Comparison of ENCODE assay signal across 11 mouse cellular contexts in the genomic region with DNA sequence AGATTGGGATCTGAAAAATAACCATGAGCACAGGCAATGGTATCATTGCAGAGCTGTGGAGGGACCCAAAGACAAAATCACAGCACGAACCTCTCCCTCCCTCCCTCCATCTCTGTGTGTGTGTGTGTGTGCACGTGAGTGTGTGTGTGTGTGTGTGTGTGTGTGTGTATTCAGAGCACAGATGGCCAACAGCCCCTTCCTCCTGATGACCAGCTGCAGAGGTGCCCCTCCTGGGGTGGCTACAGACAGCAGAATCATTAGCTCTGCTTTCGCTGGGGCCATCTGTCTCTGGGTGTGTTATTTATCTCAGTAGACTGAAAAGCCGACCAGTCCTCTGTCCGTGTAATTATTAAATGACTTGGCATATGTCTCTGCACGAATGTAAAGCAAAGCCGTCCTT.
A peak's percentile ranks its signal among the peaks of the same experiment; 100 is the strongest.
DNase-seq lines count a peak whose midpoint lies in the region; ATAC-seq and TF ChIP-seq lines count a peak whose summit lies in the region.
"Had no signal": no experiment of that assay in that cellular context is flagged by ENCODE, and none has a peak within 500 bp of the region (broad histone marks: within the 10 kb centered on the region; RNA-seq: fewer than 3 reads in every experiment).

No protein-coding gene starts in this region.

- no peaks in the 10 kb centered on the region for H3K27me3 ChIP-seq in forebrain, embryonic 11.5 days (ENCODE audit: control insufficient read depth, insufficient read depth, low read length)
- no peaks in the 10 kb centered on the region for H3K27me3 ChIP-seq in forebrain, embryonic 10.5 days (ENCODE audit: poor library complexity, severe bottlenecking)
- no peaks in the 10 kb centered on the region for H3K27me3 ChIP-seq in forebrain, embryonic 14.5 days (replicated peaks; ENCODE audit: control insufficient read depth, insufficient read depth, low read length)
- no peaks in the 10 kb centered on the region for H3K27me3 ChIP-seq in midbrain, embryonic 11.5 days (ENCODE audit: control insufficient read depth, insufficient read depth, low read length)
- H3K27me3 ChIP-seq in thymus, adult 2 months (ENCODE audit: control insufficient read depth, insufficient read depth, low read length): no peaks in the 10 kb centered on the region
- no peaks in the 10 kb centered on the region for H3K27me3 ChIP-seq in lung, postnatal 0 days (replicated peaks; ENCODE audit: insufficient read depth, low read length)

- H3K4me2 ChIP-seq in forebrain, embryonic 11.5 days (ENCODE audit: low read depth, low read length, severe bottlenecking): no peak overlapping the region
- no peak overlapping the region for H3K4me2 ChIP-seq in forebrain, embryonic 14.5 days (ENCODE audit: low read length)
- no peak overlapping the region for H3K4me2 ChIP-seq in midbrain, embryonic 11.5 days
- no peak overlapping the region for H3K4me2 ChIP-seq in lung, postnatal 0 days (replicated peaks; ENCODE audit: low read depth, low read length)

- H3K4me1 ChIP-seq in forebrain, embryonic 11.5 days (replicated peaks; ENCODE audit: control insufficient read depth, insufficient read depth, low read length): no peaks in the 10 kb centered on the region
- H3K4me1 ChIP-seq in forebrain, embryonic 10.5 days: 0 out of 2 replicates have a peak, but pooled peaks cover 4% of the 10 kb centered on the region
- no peaks in the 10 kb centered on the region for H3K4me1 ChIP-seq in forebrain, embryonic 14.5 days (ENCODE audit: control insufficient read depth, insufficient read depth, low read length)
- H3K4me1 ChIP-seq in midbrain, embryonic 11.5 days (ENCODE audit: control insufficient read depth, insufficient read depth, low read length): 0 out of 2 replicates have a peak, but pooled peaks cover 2% of the 10 kb centered on the region
- no peaks in the 10 kb centered on the region for H3K4me1 ChIP-seq in thymus, adult 2 months (replicated peaks; ENCODE audit: control insufficient read depth, insufficient read depth, low read length)
- no peaks in the 10 kb centered on the region for H3K4me1 ChIP-seq in lung, postnatal 0 days (ENCODE audit: insufficient read depth, low read depth, low read length)

- no peak overlapping the region for H3K27ac ChIP-seq in forebrain, embryonic 11.5 days (ENCODE audit: low read depth, low read length)
- H3K27ac ChIP-seq in forebrain, embryonic 10.5 days: no peak overlapping the region
- peak overlapping the region; percentile 55; the same call in 1 of the 2 replicates for H3K27ac ChIP-seq in forebrain, embryonic 14.5 days (ENCODE audit: low read depth, low read length)
- no peak overlapping the region; the same call in 1 of the 2 replicates for H3K27ac ChIP-seq in midbrain, embryonic 11.5 days (ENCODE audit: low read depth, low read length)
- H3K27ac ChIP-seq in thymus, adult 2 months (ENCODE audit: control insufficient read depth, insufficient read depth, low read length): no peak overlapping the region
- H3K27ac ChIP-seq in lung, postnatal 0 days (ENCODE audit: low read length): no peak overlapping the region
- H3K27ac ChIP-seq: limb, embryonic 10.5 days had no signal

- WGBS in forebrain, embryonic 11.5 days: 50% methylated on average over 7 of the region's 7 CpGs
- WGBS in forebrain, embryonic 10.5 days: 70% methylated on average over 7 of the region's 7 CpGs
- WGBS in forebrain, embryonic 14.5 days: 14% methylated on average over 6 of the region's 7 CpGs
- 52% methylated on average over 7 of the region's 7 CpGs for WGBS in midbrain, embryonic 11.5 days
- 76% methylated on average over 7 of the region's 7 CpGs for WGBS in thymus, adult 2 months
- WGBS in lung, postnatal 0 days: 51% methylated on average over 7 of the region's 7 CpGs

- no peak overlapping the region for H3K4me3 ChIP-seq in forebrain, embryonic 11.5 days (ENCODE audit: low read depth, low read length)
- no peak overlapping the region for H3K4me3 ChIP-seq in forebrain, embryonic 10.5 days
- H3K4me3 ChIP-seq in forebrain, embryonic 14.5 days (ENCODE audit: low read depth, low read length): no peak overlapping the region
- H3K4me3 ChIP-seq in midbrain, embryonic 11.5 days (ENCODE audit: low read depth, low read length): no peak overlapping the region
- no peak overlapping the region for H3K4me3 ChIP-seq in thymus, adult 2 months (ENCODE audit: control insufficient read depth, insufficient read depth, low read length)
- H3K4me3 ChIP-seq in lung, postnatal 0 days (ENCODE audit: low read depth, low read length): no peak overlapping the region
- H3K4me3 ChIP-seq: limb, embryonic 10.5 days had no signal

- TF ChIP-seq POLR2A in thymus, adult 2 months (IDR thresholded peaks at IDR 0.05; ENCODE audit: control insufficient read depth, extremely low read depth, insufficient read depth, low read length, poor library complexity): no peak

- no peak for TF ChIP-seq EP300 in lung, postnatal 0 days (IDR thresholded peaks at IDR 0.05)

- TF ChIP-seq CTCF in thymus, adult 2 months (IDR thresholded peaks at IDR 0.05; ENCODE audit: borderline replicate concordance, control insufficient read depth, extremely low read depth, insufficient read depth, low read length, poor library complexity): no peak
- no peak for TF ChIP-seq CTCF in lung, postnatal 0 days (IDR thresholded peaks at IDR 0.05)

- no peak overlapping the region for H3K9ac ChIP-seq in forebrain, embryonic 11.5 days (ENCODE audit: low read length)
- no peak overlapping the region for H3K9ac ChIP-seq in forebrain, embryonic 14.5 days (ENCODE audit: low read length)
- H3K9ac ChIP-seq in midbrain, embryonic 11.5 days (ENCODE audit: low read length): no peak overlapping the region
- no peak overlapping the region for H3K9ac ChIP-seq in lung, postnatal 0 days (replicated peaks; ENCODE audit: low read depth)

- no peaks in the 10 kb centered on the region for H3K36me3 ChIP-seq in forebrain, embryonic 11.5 days (ENCODE audit: control insufficient read depth, insufficient read depth, low read length)
- no peaks in the 10 kb centered on the region for H3K36me3 ChIP-seq in forebrain, embryonic 10.5 days (replicated peaks)
- no peaks in the 10 kb centered on the region for H3K36me3 ChIP-seq in forebrain, embryonic 14.5 days (ENCODE audit: control insufficient read depth, insufficient read depth, low read length)
- no peaks in the 10 kb centered on the region for H3K36me3 ChIP-seq in midbrain, embryonic 11.5 days (ENCODE audit: control insufficient read depth, insufficient read depth, low read length)
- H3K36me3 ChIP-seq in thymus, adult 2 months (ENCODE audit: control insufficient read depth, insufficient read depth, low read length): no peaks in the 10 kb centered on the region
- H3K36me3 ChIP-seq in lung, postnatal 0 days (ENCODE audit: insufficient read depth, low read length): no peaks in the 10 kb centered on the region
- H3K36me3 ChIP-seq: limb, embryonic 10.5 days had no signal

- peak; percentile 87 for ATAC-seq in forebrain, embryonic 11.5 days (replicated peaks; ENCODE audit: low FRiP score)
- peak; percentile 95 for ATAC-seq in forebrain, embryonic 14.5 days
- ATAC-seq in midbrain, embryonic 11.5 days (ENCODE audit: low FRiP score): peak; percentile 87
- ATAC-seq in lung, postnatal 0 days: no peak

- no peaks in the 10 kb centered on the region for H3K9me3 ChIP-seq in forebrain, embryonic 11.5 days (ENCODE audit: control insufficient read depth, low read length)
- no peaks in the 10 kb centered on the region for H3K9me3 ChIP-seq in forebrain, embryonic 10.5 days
- no peaks in the 10 kb centered on the region for H3K9me3 ChIP-seq in forebrain, embryonic 14.5 days (replicated peaks; ENCODE audit: control insufficient read depth, low read length)
- no peaks in the 10 kb centered on the region for H3K9me3 ChIP-seq in midbrain, embryonic 11.5 days (ENCODE audit: control insufficient read depth, low read length)
- no peaks in the 10 kb centered on the region for H3K9me3 ChIP-seq in lung, postnatal 0 days (ENCODE audit: low read length)
- H3K9me3 ChIP-seq: limb, embryonic 10.5 days had no signal

- peak; percentile 60 for DNase-seq in forebrain, embryonic 11.5 days (ENCODE audit: low spot score)
- no peak for DNase-seq in forebrain, embryonic 10.5 days (ENCODE audit: extremely low spot score, low spot score)
- peak; percentile 86 for DNase-seq in forebrain, embryonic 14.5 days (ENCODE audit: low spot score)
- peak; percentile 86 for DNase-seq in midbrain, embryonic 11.5 days (ENCODE audit: low spot score, missing footprints)
- peak; percentile 30 for DNase-seq in retina, postnatal 7 days (ENCODE audit: low read depth, low spot score)
- DNase-seq in thymus, adult 2 months: no peak
- DNase-seq in lung, postnatal 0 days (ENCODE audit: low spot score): no peak
- DNase-seq in kidney, postnatal 4 days: no peak
- DNase-seq: adrenal gland, postnatal 14 days; gastrocnemius, postnatal 14 days had no signal

Comparison
In these comparisons a context has a peak if more than half of its experiments do, and no peak if none do; other contexts are left out.
1. DNase-seq: peak in forebrain, embryonic 11.5 days (single experiment), forebrain, embryonic 14.5 days (single experiment), midbrain, embryonic 11.5 days (single experiment) and retina, postnatal 7 days (single experiment); none in forebrain, embryonic 10.5 days (single experiment), thymus, adult 2 months (single experiment), lung, postnatal 0 days (single experiment) and kidney, postnatal 4 days (0 of 2).